Mouse (Mus musculus): Measurements from ENCODE around the gene Phf7. TPM values are rescaled to one million over a fixed set of nuclear protein-coding genes. Genes with fewer than 3 reads are reported as not detected.

Phf7 gene
- 14.0 and 14.6 TPM in 2 replicates for polyA plus RNA-seq (2015; fragmentation: Nextera tagmentation; extraction: Ambion mirVana)

GRCm38 (mm10) chr14:31251084-31251604 is at the start of gene Phf7, which contains the start of gene Bap1:
TSS of gene Phf7 (minus strand) at chr14:31251317.
TSS of gene Bap1 (plus strand) at chr14:31251450.

GRCm38 (mm10) chr14:31217666-31218065 is 33.5 kb downstream of the Phf7 start, which contains the start of gene Sema3g:
TSS of gene Sema3g (plus strand) at chr14:31217860.

GRCm38 (mm10) chr14:31216846-31217245 is 34.3 kb downstream of the Phf7 start, which contains the start of gene Nisch:
TSS of gene Nisch (minus strand) at chr14:31216946.

GRCm38 (mm10) chr14:31208084-31208483 is 43.0 kb downstream of the Phf7 start, which contains the start of gene Tnnc1:
TSS of gene Tnnc1 (plus strand) at chr14:31208312.

Other genes starting within 250 kb of the Phf7 start
- gene Glt8d1, start 249.9 kb downstream of the Phf7 start, polyA plus RNA-seq (2015; fragmentation: Nextera tagmentation; extraction: Ambion mirVana): 33.0 and 34.6 TPM in 2 replicates
- gene Spcs1, start 249.6 kb downstream of the Phf7 start, polyA plus RNA-seq (2015; fragmentation: Nextera tagmentation; extraction: Ambion mirVana): 380 and 384 TPM in 2 replicates
- gene Pbrm1, start 232.2 kb downstream of the Phf7 start, polyA plus RNA-seq (2015; fragmentation: Nextera tagmentation; extraction: Ambion mirVana): 59.3 and 60.2 TPM in 2 replicates
- 54.7 and 56.1 TPM in 2 replicates for gene Gnl3, start 232.2 kb downstream of the Phf7 start, polyA plus RNA-seq (2015; fragmentation: Nextera tagmentation; extraction: Ambion mirVana)
- 82.9 and 83.3 TPM in 2 replicates for gene Smim4, start 122.4 kb downstream of the Phf7 start, polyA plus RNA-seq (2015; fragmentation: Nextera tagmentation; extraction: Ambion mirVana)
- 153 and 175 TPM in 2 replicates for gene Nt5dc2, start 120.3 kb downstream of the Phf7 start, polyA plus RNA-seq (2015; fragmentation: Nextera tagmentation; extraction: Ambion mirVana)
- gene Stab1, start 82.7 kb downstream of the Phf7 start, polyA plus RNA-seq (2015; fragmentation: Nextera tagmentation; extraction: Ambion mirVana): 31.4 and 46.9 TPM in 2 replicates
- gene Tnnc1, start 43.0 kb downstream of the Phf7 start, polyA plus RNA-seq (2015; fragmentation: Nextera tagmentation; extraction: Ambion mirVana): 667 and 776 TPM in 2 replicates
- 133 and 143 TPM in 2 replicates for gene Nisch, start 34.4 kb downstream of the Phf7 start, polyA plus RNA-seq (2015; fragmentation: Nextera tagmentation; extraction: Ambion mirVana)
- 0.78 and 1.1 TPM in 2 replicates for gene Sema3g, start 33.5 kb downstream of the Phf7 start, polyA plus RNA-seq (2015; fragmentation: Nextera tagmentation; extraction: Ambion mirVana)
- gene Bap1, start 133 bp upstream of the Phf7 start, polyA plus RNA-seq (2015; fragmentation: Nextera tagmentation; extraction: Ambion mirVana): 35.0 and 35.8 TPM in 2 replicates
- gene Dnah1, start 72.6 kb upstream of the Phf7 start, polyA plus RNA-seq (2015; fragmentation: Nextera tagmentation; extraction: Ambion mirVana): 0.40 and 0.46 TPM in 2 replicates
- 24.5 and 25.0 TPM in 2 replicates for gene Capn7, start 85.3 kb upstream of the Phf7 start, polyA plus RNA-seq (2015; fragmentation: Nextera tagmentation; extraction: Ambion mirVana)
- 47.5 and 49.3 TPM in 2 replicates for gene Sh3bp5, start 184.8 kb upstream of the Phf7 start, polyA plus RNA-seq (2015; fragmentation: Nextera tagmentation; extraction: Ambion mirVana)
- gene Eaf1, start 243.1 kb upstream of the Phf7 start, polyA plus RNA-seq (2015; fragmentation: Nextera tagmentation; extraction: Ambion mirVana): 10.3 and 11.2 TPM in 2 replicates
- gene Mettl6, start 243.7 kb upstream of the Phf7 start, polyA plus RNA-seq (2015; fragmentation: Nextera tagmentation; extraction: Ambion mirVana): 27.4 and 29.4 TPM in 2 replicates